Mouse (Mus musculus) mouse embryonic stem cell (cell line): Measurements from ENCODE around the gene Eogt.

Experiments
- in situ Hi-C, 2 experiments: fragments of 300-500 bp; cut with MboI; formaldehyde crosslinking; loops; 1 replicate in 1 of 2; 3 replicates in 1 of 2; pipeline ENCODE4 v1.14.3; 2019 to 2020; ENCODE audit warnings: low sequenced_read_pairs in 2 of 2, low pct_unique_long_range_greater_than_20kb in 1 of 2, mixed read lengths in 1 of 2; ENCODE audit not compliant: unreplicated experiment in 1 of 2

Eogt gene

GRCm38 (mm10) chr6:97148383-97149251 is at the start of gene Eogt:
Gene Eogt, minus strand, starts transcription at chr6:97149182.
- in situ Hi-C loops, result no loop called here

GRCm38 (mm10) chr6:97179367-97179828 is 30.4 kb upstream of the Eogt start:
- in situ Hi-C loops, result no loop called here

GRCm38 (mm10) chr6:97178491-97179366 is 29.7 kb upstream of the Eogt start, which contains the start of gene Tmf1:
Gene Tmf1, minus strand, starts transcription at chr6:97179122.
- in situ Hi-C loops, result no loop called here

- in situ Hi-C loops, result no loop called here
Observed at GRCm38 (mm10) chr6:97175716-97176115, 26.7 kb upstream of the Eogt start.

GRCm38 (mm10) chr6:97150156-97150555 is 1.2 kb upstream of the Eogt start:
- in situ Hi-C loops, result no loop called here

- in situ Hi-C loops, result no loop called here
Observed at GRCm38 (mm10) chr6:97149721-97150120, 739 bp upstream of the Eogt start.

- in situ Hi-C loops, result no loop called here
Observed at GRCm38 (mm10) chr6:97147755-97148382, 1.1 kb downstream of the Eogt start.

GRCm38 (mm10) chr6:97145156-97145555 is 3.8 kb downstream of the Eogt start:
- in situ Hi-C loops, result no loop called here

GRCm38 (mm10) chr6:97144359-97144758 is 4.6 kb downstream of the Eogt start:
- in situ Hi-C loops, result no loop called here

GRCm38 (mm10) chr6:97142611-97143010 is 6.4 kb downstream of the Eogt start:
- in situ Hi-C loops, result no loop called here

- in situ Hi-C loops, result no loop called here
Observed at GRCm38 (mm10) chr6:97141811-97142210, 7.2 kb downstream of the Eogt start.

GRCm38 (mm10) chr6:97132707-97133303 is 16.2 kb downstream of the Eogt start:
- in situ Hi-C loops, result no loop called here

- in situ Hi-C loops, result no loop called here
Observed at GRCm38 (mm10) chr6:97131808-97132207, 17.2 kb downstream of the Eogt start.

GRCm38 (mm10) chr6:97130979-97131378 is 18.0 kb downstream of the Eogt start:
- in situ Hi-C loops, result no loop called here

GRCm38 (mm10) chr6:97124336-97125010 is 24.5 kb downstream of the Eogt start:
- in situ Hi-C loops, result no loop called here

GRCm38 (mm10) chr6:97120922-97121321 is 28.1 kb downstream of the Eogt start:
- in situ Hi-C loops, result no loop called here

- in situ Hi-C loops, result no loop called here
Observed at GRCm38 (mm10) chr6:97118327-97118726, 30.7 kb downstream of the Eogt start.

GRCm38 (mm10) chr6:97116896-97117295 is 32.1 kb downstream of the Eogt start:
- in situ Hi-C loops, result no loop called here
